Mouse (Mus musculus): ENCODE measurements at regions not wholly inside any gene's neighbourhood (a gene's known extent, or its start where the extent isn't known, plus 50 kb on each side); places are given as distances from the start of the nearest gene placed in this dataset.

DNA sequence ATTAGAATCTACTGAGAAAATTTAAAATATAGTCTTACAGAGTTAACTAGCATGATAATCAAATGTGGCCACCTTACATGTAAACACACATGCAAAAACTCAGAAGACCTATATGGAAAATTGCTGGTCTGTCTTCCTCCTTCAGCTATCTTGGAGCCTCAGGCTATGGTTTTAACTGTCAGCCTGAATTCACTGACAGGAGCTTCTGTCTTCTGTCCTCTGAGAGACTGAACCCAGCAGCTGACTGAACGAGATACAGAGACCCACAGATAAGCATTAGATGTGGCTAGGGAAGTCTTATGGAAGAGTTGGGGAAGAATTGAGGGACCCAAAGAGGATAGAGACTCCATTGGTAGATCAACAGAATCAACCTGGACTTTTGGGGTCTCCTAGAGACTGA lies 360.0 kb upstream of the Meox2 start:
- no peak for DNase-seq

DNA sequence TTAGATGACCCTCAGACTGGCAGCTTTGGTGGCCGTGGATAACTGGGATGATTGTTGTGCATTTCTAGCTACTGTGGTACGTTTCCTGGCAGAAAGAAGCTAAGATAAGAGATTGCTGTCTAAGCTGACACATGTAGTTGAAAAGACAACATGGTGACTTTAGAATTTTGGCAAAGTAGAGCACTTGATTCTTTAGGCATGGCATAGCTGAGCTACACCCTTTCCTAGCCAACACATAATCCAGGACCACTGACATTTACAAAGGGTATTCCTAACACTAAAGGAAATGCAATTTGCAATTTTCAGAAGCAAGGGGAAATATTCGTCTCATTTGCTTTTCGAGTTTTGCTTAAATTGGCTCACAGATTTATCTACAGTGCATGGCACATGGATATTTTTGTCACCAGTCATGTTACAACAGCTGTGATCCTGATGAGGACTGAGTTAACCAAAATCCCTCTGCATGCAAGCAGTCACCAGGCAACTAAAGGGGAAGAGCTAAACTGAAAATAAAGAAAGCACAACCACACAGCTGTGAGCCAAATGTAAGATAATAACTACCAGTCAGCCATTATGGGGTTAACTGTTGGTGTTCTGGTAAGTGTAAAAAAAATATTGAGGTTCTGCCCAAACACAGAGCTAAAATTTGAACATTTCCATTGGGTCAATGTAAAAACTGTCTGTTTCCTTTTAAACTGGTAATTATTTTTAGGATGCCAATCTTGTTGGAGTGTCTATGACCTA lies 342.9 kb upstream of the Meox2 start:
- DNase-seq: no peak

- DNase-seq: no peak
These were observed 342.2 kb upstream of the Meox2 start for GRCm38 (mm10) chr12:36766167-36766566.

DNA sequence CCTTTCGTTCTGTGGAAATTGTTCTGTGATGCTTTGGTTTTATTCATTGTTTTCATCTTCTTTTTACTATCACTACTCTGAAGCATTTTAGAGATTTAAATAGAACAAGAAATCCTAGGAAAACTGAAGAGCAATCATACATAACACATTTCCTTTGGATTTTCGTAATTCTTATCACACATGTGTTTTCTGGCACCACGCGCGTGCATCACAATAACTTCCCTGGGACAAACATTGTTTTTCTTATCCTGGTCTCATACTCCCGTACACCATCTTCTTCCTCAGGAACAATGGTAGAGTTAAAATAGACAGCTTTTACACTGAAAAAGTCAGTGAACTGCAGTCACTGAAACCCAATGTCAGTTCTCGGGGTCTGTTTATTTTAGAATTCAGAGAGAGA lies 327.6 kb upstream of the Meox2 start:
- DNase-seq: no peak

GRCm38 (mm10) chr12:36790866-36791265 lies 317.5 kb upstream of the Meox2 start:
- no peak for DNase-seq

GRCm38 (mm10) chr12:36791430-36791829 lies 316.9 kb upstream of the Meox2 start:
- no peak for DNase-seq

DNA sequence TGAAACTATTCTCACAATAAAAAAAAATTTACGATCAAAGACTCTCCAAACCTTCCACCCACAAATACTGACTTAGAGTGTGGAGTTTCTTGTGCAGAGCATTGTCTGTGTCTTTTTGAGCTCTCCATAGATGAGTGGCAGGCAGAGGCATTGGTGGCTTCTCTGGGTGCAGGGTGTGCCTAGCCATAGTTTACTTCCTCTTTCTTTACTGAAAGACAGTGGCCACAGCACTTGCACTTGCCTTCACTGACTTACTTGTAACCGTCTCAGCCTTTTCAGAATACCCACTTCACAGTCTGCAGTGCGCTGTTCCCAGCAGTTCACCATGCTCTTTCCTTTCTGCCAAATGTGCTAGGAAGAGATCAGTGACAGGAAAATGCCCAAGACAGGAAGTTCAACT lies 316.1 kb upstream of the Meox2 start:
- no peak for DNase-seq

- DNase-seq: peak; percentile 1
These were observed 314.5 kb upstream of the Meox2 start for GRCm38 (mm10) chr12:36793799-36794198.

DNA sequence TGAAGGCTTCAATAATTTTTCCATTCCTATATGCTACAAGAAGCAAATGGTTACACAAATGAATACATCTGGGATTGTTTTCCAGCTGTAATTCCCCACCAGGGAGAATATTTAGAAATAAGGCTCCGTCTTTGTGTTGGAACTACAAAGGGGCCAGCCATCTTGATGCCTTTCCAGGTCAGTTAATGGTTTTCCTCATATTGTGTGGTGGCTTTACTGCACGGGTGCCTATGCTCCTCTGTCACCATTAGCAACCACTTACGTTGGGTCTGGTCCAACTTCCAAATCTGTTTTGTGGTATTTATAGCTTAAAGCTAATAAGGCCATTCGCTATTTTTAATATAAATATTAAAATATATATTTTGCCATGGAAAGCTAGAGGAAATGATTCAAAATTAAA lies 312.1 kb upstream of the Meox2 start:
- no peak for DNase-seq

- DNase-seq: no peak
These were observed 290.4 kb upstream of the Meox2 start for GRCm38 (mm10) chr12:36817938-36818337.

DNA sequence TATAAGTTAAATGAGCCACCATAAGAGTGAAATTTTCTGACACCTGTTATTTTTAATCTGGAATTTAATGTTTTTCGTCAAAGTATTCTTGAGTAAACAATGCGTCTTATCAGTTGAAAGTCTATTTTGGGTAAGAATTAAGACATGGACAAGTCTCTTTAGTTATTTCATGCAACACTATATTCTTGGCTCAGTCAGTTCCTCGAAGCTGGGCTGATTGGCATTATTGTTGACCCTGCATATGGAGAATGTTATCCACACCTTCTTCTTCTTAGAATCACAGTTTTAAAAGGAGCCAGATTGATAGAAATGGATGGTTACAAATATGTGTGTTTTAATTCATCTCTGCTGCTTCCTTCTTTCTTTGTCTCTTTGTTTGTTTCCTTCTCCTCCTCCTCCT lies 289.5 kb upstream of the Meox2 start:
- no peak for DNase-seq

DNA sequence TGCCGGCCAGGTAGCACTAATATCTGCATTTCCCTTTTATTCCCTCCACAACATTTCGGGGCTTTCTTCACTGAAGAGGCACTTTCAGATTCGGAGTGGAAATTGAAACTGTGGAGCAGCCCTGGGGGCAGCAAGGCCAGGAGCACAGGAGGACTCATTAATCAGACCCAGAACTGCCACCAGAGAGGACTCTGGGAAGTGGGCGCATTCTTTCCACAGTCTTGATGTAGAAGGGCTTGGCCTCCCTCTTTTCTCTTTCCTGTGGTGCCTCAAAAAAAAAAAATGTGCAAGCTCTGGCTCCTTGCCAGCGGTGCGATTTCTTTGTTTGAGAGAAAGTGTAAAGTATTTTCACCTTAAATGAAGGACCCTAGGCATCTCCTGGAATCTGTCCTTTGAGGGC lies 281.6 kb upstream of the Meox2 start:
- no peak for DNase-seq

DNA sequence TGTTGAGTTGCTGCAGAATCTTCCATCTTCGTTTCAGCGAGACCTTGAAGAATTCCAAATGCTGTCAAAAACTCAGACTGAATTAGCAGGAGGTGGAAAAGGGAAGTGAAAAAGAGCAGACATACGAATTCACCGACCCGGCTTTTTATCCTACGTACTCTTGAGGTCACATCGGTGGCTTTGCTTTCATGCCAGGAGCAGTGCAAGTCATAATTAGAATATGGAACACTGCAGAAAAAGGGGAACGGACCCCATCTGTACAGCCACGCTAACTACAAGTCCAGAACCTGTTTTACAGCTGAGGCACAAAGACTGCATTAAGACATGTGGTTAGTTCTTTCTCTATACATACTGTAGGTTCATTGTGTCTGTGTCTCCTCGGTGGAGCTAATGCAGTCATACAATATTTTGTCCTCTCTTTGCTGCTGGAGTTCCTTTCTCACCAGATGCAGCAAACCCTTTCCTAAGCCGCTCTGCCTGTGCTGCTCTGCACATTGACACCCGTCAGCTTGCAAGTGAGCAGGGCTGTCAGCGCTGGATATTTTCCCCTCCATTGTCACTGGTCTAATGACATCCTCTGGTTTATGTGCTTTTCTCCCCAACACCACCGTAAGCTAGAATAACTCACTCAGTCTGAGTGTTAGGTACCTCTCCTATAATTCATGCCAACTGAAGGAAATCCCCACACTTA lies 276.9 kb upstream of the Meox2 start:
- DNase-seq: peak; percentile 3

DNA sequence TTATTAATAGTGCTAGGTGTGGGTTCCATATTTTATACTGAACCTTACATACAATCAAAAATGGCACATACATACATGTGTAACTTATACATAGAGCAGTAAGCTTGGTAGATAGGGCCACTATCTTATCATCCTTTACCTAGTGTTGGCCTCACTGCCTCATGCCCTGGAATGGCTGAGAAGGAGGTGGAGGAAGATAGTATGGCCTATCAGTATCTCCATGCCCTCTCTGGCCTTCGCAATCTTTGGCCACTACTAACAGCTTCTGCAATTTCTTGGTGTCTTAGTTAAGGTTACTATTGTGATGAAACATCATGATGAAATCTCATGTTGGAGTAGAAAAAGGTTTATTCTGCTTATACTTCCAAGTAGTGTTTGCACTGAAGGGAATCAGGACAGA lies 265.4 kb upstream of the Meox2 start:
- no peak for DNase-seq

- DNase-seq: no peak
These were observed 263.2 kb upstream of the Meox2 start for GRCm38 (mm10) chr12:36845130-36845529.

DNA sequence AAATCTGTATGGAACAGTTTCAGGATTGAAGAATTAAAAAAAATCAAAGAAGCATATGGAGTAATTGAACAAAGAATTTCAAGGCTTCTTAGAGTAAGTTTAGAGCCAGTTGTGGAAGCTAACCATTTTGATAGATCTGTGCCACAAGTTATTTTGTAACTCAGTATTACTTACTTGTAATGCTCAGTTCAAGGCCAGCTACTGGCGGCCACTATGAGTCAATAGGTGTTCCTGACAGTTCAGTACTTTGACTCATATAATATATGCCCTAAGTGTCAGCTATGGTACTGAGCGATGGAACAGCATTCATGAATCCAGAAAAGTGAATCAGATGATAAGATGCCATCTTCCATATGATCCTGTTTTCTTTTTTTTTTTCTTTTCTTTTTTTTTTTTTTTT lies 259.3 kb upstream of the Meox2 start:
- no peak for DNase-seq

DNA sequence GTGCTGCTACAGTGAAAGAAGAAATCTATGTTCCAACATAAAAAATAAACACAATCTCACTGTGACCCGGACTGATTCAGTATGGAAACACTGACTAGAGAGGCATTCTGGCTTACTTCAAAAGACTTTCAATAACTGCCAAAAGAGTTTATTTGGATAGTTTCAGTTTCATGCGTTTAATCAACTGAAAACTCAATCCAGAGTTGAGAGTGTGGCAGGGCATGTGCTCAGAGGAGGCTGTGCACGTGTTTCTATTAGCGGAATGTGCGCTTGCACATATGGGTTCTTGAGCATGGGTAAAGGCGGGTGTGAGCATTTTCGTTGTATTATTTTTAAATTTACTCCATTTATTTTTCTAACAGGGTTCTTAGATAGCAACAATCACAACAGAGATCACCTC lies 245.2 kb upstream of the Meox2 start:
- no peak for DNase-seq

- no peak for DNase-seq
These were observed 227.6 kb upstream of the Meox2 start for GRCm38 (mm10) chr12:36880724-36881123.

GRCm38 (mm10) chr12:36913364-36913763 lies 195.0 kb upstream of the Meox2 start:
- no peak for DNase-seq

DNA sequence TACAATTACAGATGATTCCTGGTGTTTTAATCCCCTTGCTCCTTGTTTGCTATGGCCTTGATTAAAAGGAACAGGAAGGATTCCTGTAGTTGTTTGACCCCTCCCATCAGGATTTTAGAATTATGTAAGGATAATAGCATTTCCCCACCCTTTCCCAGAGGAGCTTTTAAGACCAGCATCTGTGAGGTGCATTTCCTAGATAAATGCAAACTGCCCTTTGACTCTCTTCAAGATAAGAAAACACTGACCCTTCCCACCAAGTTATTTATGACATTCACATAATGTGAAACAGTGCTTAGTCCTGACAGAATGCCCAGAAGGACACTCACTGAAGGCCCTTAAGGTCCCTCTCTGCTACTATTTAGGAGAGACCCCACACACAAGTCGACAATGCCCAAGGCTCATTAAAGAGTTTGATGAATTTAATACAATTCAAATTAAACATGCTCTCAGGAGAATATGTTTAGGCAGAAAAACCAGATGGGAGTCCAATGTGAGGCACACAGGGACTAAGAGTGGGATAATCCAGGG lies 190.7 kb upstream of the Meox2 start:
- DNase-seq: no peak

DNA sequence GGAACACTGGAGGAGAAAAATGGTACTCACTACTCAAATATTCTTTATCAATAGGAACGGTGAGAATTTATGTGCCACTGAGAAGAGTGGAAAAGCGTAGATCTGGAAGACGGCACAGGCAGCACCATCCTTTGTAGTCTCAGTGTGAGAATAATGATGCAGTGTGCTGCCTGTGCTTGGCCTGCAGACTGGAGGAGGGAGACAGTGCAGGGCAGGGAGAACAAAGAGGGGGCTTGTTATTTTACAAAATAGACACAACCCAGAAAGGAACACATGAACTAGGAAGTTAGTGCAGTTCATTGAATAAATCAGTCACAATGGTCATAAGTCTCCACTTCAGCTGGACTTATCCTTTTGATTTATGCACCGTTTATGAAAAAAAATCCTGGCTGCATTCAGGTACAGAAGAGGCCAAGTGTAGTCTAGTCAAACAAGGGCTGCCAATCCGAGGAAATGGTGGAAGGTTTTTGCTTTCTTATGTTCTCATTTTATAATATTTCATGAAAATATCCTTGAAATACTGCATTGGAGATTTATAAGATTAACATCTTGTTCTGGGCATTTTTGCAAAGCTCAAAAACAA lies 190.0 kb upstream of the Meox2 start:
- peak; percentile 68 for DNase-seq

DNA sequence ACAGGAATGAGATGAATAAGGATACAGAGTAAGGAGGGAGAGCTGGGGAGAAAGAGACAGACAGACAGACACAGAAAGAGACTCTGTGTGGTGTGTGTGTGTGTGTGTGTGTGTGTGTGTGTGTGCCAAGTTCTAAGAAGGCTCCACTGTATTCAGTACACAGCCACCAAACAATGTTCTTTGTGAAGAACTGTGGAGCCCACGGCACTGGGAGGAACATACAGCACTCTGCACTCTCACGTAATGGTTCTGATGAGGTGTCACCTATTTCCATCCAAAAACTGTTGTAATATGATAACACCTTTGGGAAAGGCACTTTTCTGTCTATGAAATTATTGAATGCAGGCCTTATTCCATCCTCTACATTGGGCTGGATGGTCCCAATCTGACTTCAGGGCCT lies 184.8 kb upstream of the Meox2 start:
- DNase-seq: no peak

DNA sequence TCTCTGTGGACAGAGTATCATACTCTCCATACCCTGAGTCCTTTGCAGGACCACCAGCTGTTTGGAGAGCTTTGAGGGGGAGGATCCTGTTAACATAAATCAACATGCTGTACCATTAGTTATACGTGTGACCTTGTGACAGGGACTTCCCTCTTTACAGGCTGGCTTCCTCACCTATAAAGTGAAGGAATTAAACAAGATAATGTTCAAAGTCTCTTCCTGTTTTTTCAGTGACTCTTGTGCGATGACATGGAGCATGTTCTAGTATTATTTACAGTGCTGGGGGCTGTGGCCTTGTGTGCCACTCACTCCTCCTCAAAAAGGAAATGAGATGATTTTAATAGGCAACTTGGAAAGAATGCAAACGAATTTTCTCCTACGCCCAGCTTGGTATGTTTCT lies 182.1 kb upstream of the Meox2 start:
- DNase-seq: no peak

- peak; percentile 11 for DNase-seq
These were observed 175.2 kb upstream of the Meox2 start for GRCm38 (mm10) chr12:36933118-36933610.
